Mouse (Mus musculus) retina, postnatal 1 day (tissue): ENCODE data around the gene Kctd17.
A peak's percentile ranks its signal among the peaks of the same experiment; 100 is the strongest.

Source experiments
- DNase-seq: peaks from one replicate; pipeline ENCODE4 v3.0.0-alpha.2; 2012

Gene Kctd17

DNA sequence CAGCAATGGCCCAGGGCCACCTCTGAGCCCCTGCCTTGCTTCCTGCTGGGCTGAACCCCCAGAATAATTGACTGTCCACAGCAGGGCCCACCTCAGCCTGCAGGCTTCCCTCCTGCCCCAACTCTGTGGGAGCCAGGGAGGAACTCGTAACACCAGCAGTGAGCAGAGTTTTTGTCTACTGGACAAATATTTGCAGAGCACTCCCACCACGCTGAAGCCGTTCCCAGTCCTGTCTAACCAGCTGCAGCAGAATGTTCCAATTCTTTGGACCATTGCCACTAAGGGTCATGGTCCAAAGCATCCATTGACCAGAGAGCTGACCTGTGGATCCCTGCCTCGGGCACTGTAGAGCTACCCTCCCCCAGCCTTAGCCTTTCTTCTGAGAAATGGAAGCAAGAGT is 11.4 kb upstream of the Kctd17 start:
- no peak for DNase-seq

DNA sequence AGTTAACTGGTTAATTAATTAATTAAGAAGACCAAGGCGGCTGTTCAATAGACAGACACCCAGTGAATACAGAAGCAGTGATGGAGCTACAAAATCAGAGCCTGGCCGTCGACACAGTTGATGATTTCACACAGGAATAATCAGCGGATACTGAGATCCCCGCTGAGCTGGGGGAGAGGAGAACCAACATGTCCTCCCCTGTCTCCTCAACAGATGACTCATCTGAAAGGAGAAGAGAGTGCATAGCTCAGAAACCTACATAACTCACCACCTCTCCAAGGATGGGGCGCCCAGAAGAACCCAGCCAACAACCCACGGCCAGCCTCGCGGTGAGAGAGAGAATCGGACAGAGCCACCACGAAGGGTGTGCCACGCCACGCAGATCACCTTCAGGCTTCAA is 8.0 kb upstream of the Kctd17 start:
- no peak for DNase-seq

DNA sequence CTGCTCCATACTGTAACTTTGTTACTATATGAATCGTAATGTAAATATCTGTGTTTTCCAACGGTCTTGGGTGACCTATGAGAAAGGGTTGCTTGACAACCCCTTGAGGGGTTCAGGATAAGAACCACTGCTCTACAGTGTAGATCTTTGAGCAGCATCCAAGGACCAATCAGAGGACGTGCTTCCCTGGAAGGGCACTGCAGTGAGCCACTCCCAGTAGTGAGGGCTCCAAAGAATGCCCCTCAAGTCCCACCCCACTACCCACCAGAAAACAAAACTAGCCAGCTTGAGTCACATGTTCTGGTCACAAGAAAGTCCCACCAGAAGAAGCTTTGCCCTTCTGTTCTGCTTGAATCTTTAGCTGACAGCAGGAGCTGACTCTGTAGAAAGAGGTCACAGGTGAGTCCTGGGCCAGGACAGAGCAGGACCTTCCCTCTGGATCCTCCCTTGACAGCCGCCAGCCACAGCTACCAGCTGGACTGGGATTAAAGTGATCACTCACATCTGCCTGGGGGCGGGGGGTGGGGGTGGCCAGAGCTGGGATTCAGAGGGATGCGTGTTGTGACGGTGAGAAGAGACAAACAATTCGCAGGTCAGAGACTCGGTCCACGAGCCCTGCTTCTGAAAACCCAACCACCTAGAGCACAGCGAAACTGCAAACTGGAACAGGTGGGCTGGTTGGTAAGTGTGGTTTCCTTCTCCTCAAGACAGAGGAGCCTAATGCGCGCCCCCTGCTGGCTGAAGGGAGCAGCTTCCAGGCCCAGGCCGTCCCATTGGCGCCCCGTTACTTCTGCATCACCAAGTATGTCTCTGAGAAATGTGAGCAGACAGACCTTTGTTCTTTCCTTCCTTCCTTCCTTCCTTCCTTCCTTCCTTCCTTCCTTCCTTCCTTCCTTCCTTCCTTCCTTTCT is 6.1 kb upstream of the Kctd17 start:
- peak; percentile 88 for DNase-seq

DNA sequence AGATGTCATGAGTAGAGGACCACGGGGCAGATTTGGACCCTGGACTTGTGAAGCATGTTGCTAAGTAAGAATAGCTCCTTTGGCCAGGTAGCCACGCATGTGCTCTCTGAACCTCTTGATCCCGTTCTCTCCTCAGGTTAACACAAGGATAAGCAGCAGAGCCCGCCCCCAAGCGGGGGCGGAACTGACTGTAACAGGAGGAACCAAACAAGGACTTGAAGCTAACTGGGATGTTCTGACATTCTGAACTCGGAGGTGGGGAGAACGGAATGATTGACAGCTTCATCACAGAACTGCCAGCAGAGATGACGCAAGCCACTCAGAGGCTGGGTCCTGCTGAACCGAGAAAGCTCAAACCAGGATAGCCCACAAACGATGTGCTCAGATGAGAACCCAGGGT is 3.9 kb upstream of the Kctd17 start:
- DNase-seq, result no peak

DNA sequence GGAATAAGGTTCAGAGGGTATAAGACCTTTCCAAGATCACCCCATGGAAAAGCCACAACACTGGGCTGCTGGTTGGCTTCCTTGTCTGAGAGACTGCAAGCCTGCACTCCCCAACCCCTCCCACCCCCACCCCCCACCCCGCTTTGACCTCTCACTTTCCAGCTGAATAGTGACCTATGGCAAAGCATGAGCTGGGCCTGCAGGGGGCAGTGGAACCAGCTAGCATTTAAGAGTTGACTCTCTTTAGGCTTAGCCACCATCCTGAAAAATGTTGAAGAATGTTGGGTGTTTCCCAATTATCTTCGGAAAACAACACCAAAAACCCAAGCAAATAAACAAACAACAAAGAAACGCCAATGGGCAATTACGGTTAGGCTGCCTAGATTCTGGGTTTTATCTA is 3.1 kb upstream of the Kctd17 start:
- DNase-seq, result no peak

DNA sequence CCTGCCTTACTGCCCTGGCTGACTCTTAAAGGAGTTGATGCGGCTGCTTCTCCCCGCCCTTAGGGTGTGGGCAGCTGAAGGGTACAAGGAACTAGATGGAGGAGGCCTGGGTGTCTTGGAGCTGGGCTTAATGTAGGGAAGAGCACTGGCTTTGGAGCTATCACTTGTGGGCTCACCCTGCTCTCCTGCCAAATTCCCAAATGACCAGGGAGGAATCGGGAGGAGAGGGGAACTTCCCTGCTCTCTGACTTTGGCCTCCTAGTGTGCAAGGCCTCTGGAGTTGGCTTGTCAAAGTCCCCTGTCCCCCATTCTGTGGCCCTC is 735 bp downstream of the Kctd17 start:
- no peak for DNase-seq

DNA sequence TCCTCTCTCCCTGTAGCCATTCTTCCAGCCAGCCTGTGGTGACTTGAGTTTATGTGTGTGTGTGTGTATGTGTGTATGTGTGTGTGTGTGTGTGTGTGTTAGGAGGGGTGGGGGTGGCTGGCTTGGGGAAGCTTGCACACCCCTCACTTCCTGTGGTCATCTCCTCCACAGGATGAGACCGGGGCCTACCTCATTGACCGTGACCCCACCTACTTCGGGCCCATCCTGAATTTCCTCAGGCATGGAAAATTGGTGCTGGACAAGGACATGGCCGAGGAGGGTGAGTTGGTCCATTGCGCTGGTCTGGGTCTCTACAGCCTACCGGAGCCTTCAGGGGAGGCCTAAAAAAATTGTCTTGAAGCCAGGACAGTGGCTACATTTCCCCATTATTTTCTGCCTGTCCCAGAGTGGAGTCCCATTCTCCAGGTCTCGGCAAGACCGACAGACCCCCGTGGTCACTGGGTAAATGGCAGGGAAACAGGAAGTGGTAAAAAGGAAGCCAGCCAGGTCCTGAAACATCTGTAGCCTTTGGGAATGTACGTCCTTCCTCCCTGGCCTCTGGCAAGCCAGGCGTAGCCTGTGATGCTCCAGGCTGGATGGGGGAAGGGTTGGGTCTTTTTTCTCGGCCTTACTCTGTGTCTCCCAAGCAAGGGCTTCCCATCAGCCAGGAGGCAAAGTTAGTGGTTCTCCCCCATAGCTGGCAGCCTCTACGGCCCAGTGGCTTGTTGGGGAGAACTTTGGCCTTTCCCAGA is 1.7 kb downstream of the Kctd17 start:
- DNase-seq, result no peak

DNA sequence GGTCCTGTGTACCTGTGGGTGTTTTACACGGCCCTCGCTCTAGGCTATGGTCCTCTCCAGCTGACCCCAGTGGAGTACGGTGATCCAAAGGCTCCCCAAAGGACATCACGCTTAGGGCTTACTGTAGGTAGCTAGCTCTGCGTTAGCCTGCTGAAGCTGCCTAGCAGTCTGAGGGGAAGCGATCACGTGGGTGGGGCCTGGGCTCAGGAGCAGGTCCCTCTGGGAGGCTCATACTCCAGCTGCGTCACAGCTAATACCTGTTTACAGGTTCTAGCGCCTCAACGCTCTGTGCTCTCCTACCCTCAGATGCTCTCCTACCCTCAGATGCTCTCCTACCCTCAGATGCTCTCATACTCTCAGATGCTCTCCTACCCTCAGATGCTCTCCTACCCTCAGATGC is 2.5 kb downstream of the Kctd17 start:
- no peak for DNase-seq

DNA sequence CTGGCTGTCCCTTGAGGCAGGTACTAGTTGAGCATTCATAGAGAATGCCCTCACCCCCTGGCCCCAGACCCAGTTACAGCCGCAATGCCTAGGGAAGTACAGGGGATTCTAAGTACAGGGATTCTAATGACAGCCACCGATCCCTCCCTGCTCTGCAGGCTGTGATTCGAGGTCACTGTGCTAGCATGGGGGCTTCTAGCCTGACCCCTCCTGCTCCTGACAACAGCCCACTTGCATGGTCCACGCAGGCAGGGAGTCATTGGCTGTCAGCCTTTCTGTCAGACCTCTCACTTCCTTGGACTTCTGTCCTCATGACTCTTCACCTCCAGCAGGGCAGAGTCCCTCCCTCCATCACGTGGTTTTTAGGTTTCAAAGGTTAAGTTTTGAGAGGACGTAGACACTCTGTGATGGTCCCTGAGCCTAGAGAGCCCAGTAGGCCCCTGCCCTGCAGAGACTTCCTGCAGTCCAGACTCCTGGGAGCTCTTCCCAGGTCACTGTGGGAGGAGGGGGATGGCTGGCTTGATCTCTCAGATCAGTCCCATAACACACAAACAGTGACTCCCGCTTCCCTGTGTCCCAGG is 3.3 kb downstream of the Kctd17 start:
- no peak for DNase-seq

DNA sequence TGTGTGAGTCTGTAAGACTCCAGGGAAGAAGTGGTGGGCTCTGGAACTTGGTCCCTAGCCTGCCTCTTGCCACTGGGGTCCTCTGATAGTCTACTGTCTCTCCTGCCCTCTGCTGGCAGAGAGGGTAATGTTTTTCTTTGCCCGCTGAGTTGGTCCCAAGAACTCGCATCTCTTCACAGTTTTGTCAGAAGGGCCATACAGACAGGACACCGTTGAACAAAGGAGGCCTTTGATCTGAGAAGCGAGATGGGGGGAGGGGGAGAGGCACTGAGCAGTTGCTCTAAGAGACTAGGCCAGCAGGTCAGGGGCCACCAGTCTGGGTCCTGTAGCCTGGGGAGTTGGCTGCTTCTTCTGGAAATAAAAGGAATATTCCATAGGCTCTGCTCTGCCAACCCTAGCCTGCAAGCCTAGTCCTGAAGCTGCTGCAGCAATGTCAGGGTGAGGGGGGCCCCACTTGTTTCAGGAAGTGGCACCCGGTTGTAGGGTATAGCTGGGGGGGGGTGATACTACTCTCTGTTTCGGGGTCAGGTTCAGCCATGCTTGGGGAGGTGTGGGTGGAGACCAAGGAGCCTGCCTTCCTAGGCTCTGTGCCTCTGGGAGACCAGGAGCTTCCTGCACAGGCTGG is 6.6 kb downstream of the Kctd17 start:
- peak; percentile 82 for DNase-seq

DNA sequence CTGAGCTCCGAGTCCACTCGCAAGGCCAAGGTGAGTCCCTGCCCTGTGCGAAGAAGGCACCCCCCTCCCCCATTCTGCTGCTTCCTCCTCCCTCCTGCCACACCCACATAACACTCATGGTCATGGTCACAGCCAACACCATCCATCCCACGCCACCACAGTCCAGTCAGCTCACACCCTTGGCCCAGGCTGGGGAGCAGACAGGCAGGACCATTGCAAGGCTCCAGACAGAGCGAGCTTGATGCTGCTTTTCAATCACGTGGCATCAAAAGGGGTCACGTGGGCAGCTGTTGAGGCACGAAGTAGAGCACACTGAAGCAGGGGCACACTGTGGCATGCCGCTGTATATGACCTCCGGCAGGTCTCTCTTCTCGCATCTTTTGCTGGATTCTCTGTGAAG is 7.3 kb downstream of the Kctd17 start:
- no peak for DNase-seq

DNA sequence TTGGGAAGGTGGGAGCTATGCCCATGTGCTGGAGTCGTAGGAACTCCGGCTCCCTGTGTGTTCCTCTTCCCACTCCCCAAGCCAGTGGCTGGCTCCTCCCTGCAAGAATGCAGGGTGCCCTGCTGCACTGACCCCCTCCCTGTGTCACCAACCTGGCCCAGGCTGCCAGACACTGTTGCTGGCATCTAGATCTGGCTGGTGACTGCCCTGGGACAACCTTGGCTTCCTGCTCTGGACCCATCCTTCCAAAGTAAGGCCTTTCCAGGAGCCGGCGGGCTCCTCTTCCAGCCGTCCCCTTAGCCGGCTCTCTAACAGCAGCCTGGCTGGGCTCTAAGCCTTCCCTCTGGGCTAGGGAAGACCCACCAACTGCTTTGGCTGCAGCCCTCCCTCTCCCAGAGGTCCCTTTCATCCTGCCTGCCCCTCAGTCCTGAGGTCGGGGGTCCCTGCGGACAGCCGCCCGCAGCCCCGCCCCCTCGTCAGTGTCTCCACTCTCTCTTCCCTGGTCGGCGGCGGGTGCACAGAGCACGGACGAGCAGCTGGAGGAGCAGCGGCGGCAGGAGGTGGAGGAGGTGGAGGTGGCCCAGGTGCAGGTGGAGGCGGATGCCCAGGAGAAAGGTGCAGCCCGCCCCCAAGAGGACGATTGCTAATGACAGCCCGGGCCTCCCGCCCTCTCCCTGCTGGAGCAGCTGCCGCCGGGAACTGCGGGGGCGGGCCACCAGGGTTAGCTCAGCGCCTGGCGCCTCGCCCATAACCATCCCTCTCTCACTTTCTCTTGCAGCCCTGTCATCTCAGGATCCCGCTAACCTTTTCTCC is 8.2 kb downstream of the Kctd17 start:
- peak; percentile 89 for DNase-seq

DNA sequence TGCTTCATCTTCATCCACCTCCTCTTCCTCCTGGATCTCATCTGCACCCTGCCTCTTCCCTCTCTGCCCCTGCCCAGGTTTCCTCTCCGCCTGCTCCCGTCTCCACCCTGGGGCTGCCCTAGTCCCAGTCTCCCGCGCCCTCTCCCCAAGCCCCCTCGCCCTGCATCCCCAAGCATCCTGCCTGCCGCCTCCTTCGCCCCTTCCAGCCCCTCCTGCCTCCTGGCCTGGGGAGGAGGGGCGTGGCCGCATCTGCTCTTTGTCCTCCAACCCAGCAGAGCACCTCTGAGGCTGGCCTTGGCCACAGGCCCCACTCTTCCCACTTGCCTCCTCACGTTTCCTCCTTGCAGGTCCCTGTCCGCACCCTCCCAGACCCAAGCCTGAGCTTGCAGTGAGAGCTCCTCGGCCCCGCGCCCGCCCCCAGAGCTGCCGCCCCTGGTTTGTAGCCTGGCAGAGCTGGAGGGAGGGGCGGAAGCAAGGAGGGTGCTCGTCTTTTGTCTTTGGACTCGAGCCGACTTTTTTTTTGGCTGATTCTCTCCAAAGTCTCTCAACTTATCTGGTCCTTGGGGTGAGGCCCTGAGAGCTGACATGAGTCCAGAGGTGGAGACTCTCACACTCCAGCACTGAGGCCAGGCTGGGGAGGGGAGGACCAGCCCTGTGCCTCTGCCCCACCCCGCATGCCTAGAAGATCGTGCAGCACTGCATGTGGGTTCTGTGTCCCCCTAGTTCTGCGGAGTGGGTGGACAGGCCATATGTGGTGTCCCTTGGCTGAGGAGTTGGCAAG is 9.1 kb downstream of the Kctd17 start:
- no peak for DNase-seq

DNA sequence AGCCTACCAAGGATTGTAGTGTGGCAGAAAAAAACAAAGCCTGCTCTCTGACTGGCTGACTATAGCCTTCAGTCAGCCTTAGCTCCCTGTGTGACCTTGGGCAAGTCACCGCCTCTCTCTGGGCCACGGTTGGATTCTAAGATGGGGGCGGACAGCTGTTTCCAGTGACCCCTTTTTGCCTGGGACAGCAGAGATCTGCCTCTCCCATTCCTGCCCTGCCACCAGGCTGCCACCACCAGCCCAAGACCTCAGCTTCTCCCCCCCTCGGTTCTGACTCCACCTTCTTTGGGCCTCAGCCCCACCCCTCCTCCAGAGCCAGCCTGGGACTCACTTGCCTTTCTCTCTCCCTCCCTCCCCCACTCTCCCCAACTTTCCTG is 9.6 kb downstream of the Kctd17 start:
- no peak for DNase-seq

DNA sequence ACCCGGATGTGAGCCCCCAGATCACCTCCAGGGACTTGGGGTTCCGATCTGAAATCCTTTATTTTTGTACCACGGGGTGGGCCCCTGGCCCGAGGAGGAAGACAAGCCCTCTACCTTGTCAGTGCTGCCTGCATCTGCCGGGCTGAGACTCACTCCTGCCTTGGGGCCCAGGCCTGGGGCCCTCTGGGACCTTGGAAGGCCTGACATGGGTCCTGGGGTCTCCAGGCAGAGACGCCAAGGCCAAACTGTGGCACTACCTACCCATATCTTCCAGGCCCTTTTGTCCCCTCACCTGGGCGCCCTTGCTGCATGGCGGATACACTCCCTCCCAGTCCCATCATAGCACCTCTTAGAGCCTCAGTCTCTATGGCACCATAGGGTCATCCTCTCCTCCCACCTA is 10.1 kb downstream of the Kctd17 start:
- no peak for DNase-seq

DNA sequence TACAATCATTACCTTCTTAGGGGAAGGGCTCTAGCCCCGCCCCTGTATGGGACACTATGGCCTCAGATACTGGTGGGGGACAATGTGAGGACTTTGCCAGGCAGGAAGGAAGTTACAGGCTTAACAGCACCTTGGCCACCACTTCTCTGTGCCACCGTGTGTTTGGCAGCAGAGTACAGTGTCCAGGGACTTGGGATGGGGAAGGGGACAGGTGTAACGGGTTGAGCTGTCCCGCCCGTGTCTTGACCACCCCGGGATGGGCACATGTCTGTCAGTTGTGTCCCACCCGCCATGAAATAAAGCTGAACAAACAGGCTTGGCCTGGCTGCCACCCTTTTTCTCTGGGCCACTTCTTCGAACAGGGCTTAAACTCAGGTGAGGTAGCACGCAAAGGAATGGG is 10.6 kb downstream of the Kctd17 start:
- no peak for DNase-seq

DNA sequence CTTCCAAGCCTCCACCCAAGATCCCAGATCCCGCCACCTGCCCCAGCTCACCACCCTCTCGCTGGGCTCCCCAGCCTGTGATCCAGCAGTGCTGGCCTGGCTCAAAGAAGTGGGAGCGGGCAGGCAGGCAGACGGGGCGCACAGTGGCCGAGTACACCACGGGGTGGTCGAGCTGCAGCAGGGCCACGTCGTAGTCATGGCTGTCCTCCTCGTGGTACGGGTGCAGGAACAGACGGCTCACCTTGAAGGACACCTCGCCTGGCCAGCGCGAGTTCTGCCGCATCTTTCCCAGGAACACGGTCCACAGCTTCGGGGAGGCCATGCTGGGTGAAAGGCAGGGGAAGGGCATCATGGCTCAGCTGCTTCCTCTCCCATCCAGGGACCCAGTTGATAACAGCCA is 13.9 kb downstream of the Kctd17 start:
- DNase-seq, result no peak

DNA sequence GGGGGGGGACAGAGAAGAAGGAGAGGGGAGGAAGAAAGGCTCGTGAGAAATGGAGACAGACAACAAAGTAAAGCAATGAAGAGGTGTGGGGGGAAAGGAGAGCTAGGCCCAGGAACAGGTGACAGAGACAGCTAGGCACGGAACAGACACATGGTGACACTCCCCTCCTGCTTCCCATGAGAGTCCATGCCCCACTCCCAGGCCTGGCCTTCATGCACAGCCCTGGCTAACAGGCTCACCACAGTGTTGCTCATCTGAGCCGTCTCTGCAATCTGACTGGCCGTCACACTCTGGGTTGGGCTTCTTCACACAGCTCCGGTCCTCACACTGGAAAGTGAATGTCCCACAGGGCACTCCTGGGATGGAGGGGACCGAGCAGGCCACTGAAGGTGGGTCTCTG is 15.5 kb downstream of the Kctd17 start:
- no peak for DNase-seq

DNA sequence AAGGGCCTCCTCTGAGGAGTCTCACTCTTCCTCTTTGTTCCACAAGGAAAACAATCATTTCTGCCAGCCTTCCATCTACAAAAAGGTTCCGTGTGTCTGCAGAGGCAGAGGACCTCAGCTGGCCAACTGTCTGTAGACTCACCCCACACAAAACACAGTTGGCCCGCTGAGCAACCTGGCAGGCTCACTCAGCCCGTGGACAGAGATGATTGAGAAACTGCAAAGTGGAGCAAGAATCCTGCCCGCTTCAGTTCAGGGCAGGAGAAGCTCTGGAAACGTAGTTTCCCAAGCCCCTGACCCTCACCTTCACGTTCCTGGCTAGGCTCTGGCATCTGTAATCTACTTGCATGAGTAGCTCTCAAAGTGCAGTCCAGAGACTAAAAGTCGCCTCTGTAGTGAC is 18.8 kb downstream of the Kctd17 start:
- DNase-seq, result no peak

DNA sequence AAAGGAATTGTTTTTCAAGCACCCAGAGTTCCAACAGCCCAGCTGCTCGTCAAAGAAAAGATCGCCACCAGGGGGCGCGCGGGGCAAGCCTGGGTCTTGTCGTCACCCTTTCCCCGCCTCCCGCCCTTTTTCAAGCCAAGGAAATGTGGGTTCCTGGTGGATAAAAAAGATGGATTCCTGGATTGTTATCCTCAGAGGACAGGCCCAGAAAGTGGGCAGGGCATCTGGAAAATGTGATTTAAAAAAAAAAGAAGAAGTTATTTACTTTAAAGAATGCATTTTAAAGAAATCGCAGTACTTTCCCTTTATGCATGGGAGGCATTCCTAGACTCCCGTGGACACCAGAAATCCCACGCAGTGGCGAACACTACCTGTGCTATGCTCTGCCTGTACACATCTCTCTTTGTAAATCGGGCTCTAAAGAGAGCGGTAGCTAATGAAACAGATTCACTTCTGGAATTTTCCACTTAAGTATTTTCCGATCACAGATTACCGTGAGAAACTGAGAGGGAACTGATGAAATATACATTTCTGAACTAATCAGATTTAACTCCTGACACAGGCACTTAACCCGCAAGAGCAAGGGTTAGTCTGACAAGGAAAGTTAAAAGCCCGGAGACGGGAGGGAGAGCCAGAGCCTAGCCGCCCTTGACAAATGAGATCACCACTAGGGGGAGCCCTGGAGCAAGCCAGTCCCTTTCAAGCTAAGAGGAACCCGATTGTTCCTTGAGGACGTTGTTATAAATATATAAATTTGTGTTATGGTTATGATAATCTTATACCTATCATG is 19.6 kb downstream of the Kctd17 start:
- peak; percentile 93 for DNase-seq

DNA sequence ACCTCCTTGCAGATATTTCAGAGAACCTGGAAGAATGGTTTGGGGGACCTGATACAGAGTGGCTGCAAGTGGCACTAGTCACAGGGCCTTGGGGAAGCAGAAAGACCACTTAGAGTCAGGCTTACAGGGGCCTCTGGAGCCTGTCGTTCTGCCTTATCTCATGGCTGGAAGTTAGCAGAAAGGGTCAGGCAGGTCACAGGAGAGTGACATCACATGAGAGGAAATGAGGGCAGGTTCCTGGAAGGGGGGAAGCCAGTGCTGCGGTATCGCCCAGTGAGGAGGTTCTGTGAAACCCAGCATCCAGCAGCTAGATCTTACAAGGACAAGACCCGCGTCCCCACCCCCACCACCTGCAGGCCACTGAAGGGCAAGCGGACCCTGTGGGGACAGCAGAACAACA is 20.8 kb downstream of the Kctd17 start:
- DNase-seq, result no peak
